In genomic region chr2:151985426-151986172, GRCm38 (mm10) we compare ENCODE assay signal across 15 mouse cellular contexts. TPM values are rescaled to one million over a fixed set of nuclear protein-coding genes. Genes with fewer than 3 reads are reported as not detected.
A peak's percentile ranks its signal among the peaks of the same experiment; 100 is the strongest.
DNase-seq lines count a peak whose midpoint lies in the region; ATAC-seq and TF ChIP-seq lines count a peak whose summit lies in the region.
"Had no signal": no experiment of that assay in that cellular context is flagged by ENCODE, and none has a peak within 500 bp of the region (broad histone marks: within the 10 kb centered on the region; RNA-seq: fewer than 3 reads in every experiment).

No protein-coding gene starts in this region.

- no peak overlapping the region for H3K9ac ChIP-seq in kidney, postnatal 0 days (ENCODE audit: low read depth, low read length)
- H3K9ac ChIP-seq: forebrain, embryonic 13.5 days; hindbrain, embryonic 13.5 days; liver, embryonic 14.5 days; midbrain, embryonic 12.5 days had no signal

- H3K4me3 ChIP-seq in kidney, postnatal 0 days (replicated peaks; ENCODE audit: low read depth, low read length) = no peak overlapping the region
- H3K4me3 ChIP-seq: forebrain, embryonic 13.5 days; hindbrain, embryonic 13.5 days; left cerebral cortex, adult 2 months; midbrain, embryonic 12.5 days had no signal

- H3K36me3 ChIP-seq in kidney, postnatal 0 days (ENCODE audit: insufficient read depth, low read length) = no peaks in the 10 kb centered on the region
- H3K36me3 ChIP-seq: hindbrain, embryonic 13.5 days; midbrain, embryonic 12.5 days had no signal

- DNase-seq in kidney, postnatal 0 days (ENCODE audit: low spot score) = peak; percentile 89
- DNase-seq in kidney, postnatal 25 days = no peak
- peak; percentile 44 for DNase-seq in thymus, postnatal 14 days
- no peak for DNase-seq in thymus, adult 18-20 months
- DNase-seq in ovary, postnatal 10 days (ENCODE audit: low spot score) = no peak
- no peak for DNase-seq in cerebellum, adult 11-12 months
- DNase-seq: cerebellum, postnatal 14 days had no signal

- no peaks in the 10 kb centered on the region for H3K9me3 ChIP-seq in kidney, postnatal 0 days (replicated peaks; ENCODE audit: low read length)
- H3K9me3 ChIP-seq: forebrain, embryonic 13.5 days; hindbrain, embryonic 13.5 days; midbrain, embryonic 12.5 days had no signal

- H3K27me3 ChIP-seq in kidney, postnatal 0 days (ENCODE audit: insufficient read depth, low read length) = no peaks in the 10 kb centered on the region
- H3K27me3 ChIP-seq: forebrain, embryonic 13.5 days; hindbrain, embryonic 13.5 days; midbrain, embryonic 12.5 days had no signal

- WGBS in kidney, postnatal 0 days = 24% methylated on average over 7 of the region's 7 CpGs

- 0 out of 2 replicates have a peak, but pooled peaks cover 3% of the 10 kb centered on the region for H3K4me1 ChIP-seq in kidney, postnatal 0 days (replicated peaks; ENCODE audit: insufficient read depth, low read length)

- H3K4me2 ChIP-seq in kidney, postnatal 0 days (ENCODE audit: low read length) = no peak overlapping the region
- H3K4me2 ChIP-seq: forebrain, embryonic 13.5 days; hindbrain, embryonic 13.5 days; midbrain, embryonic 12.5 days had no signal

- peak overlapping the region; percentile 25; the same call in 1 of the 2 replicates for H3K27ac ChIP-seq in kidney, postnatal 0 days
- H3K27ac ChIP-seq: forebrain, embryonic 13.5 days; hindbrain, embryonic 13.5 days; left cerebral cortex, adult 2 months; liver, embryonic 14.5 days; midbrain, embryonic 12.5 days had no signal

- ATAC-seq in kidney, postnatal 0 days (replicated peaks; ENCODE audit: low FRiP score, low read depth) = peak; percentile 70; the same call in 1 of the 2 replicates
- peak; percentile 33 to 41; a peak in 1 of 4 replicates for ATAC-seq in hematopoietic stem cell, adult 5-6 weeks (replicated peaks in 1 of 2; ENCODE audit: insufficient read depth in 1 of 2, low FRiP score in 2 of 2, low TSS enrichment in 1 of 2, low read depth in 1 of 2, poor library complexity in 2 of 2, severe bottlenecking in 2 of 2)
- ATAC-seq: CD4-positive, CD25-positive, alpha-beta regulatory T cell, adult 4 months; forebrain, embryonic 13.5 days; intestine, postnatal 0 days had no signal

- no peak for TF ChIP-seq CTCF in kidney, postnatal 0 days (IDR thresholded peaks at IDR 0.05; ENCODE audit: low read depth)

RNA-seq across cellular contexts. Expression of gene Fam110a, which starts 5.6 kb away (rescaled TPM):
- 29.0 and 31.1 TPM in 2 replicates for polyA plus RNA-seq in kidney, postnatal 0 days (2015; fragmentation: Nextera tagmentation; extraction: Ambion mirVana)
- 10.1 and 22.8 TPM in 2 replicates for total RNA-seq in hematopoietic stem cell, adult 5-6 weeks (2017)

RNA-seq across cellular contexts. Expression of gene Slc52a3, which starts 10.7 kb away (rescaled TPM):
- 24.5 and 27.1 TPM in 2 replicates for polyA plus RNA-seq in kidney, postnatal 0 days (2015; fragmentation: Nextera tagmentation; extraction: Ambion mirVana)
- 0.45 and 0.81 TPM in 2 replicates for total RNA-seq in hematopoietic stem cell, adult 5-6 weeks (2017)

Comparison
In these comparisons a context has a peak if more than half of its experiments do, and no peak if none do; other contexts are left out.
1. DNase-seq: peak in kidney, postnatal 0 days (single experiment) and thymus, postnatal 14 days (single experiment); none in kidney, postnatal 25 days (0 of 2), thymus, adult 18-20 months (0 of 2), ovary, postnatal 10 days (single experiment) and cerebellum, adult 11-12 months (single experiment).